Mouse (Mus musculus) central nervous system, embryonic 11.5 days (tissue): ENCODE results near the gene Cyp2c23. TPM values are rescaled to one million over a fixed set of nuclear protein-coding genes. Genes with fewer than 3 reads are reported as not detected.

Source experiments
- polyA plus RNA-seq: library from polyadenylated mRNA; depleted of rRNA; stranded (reverse); fragments of >200 nt; gene quantifications from 2 replicates; pipeline ENCODE4 v1.2.3, GENCODE M21; 2012; rRNA removed

Gene Cyp2c23
- 0.06 and 0.36 TPM in 2 replicates for polyA plus RNA-seq

DNA sequence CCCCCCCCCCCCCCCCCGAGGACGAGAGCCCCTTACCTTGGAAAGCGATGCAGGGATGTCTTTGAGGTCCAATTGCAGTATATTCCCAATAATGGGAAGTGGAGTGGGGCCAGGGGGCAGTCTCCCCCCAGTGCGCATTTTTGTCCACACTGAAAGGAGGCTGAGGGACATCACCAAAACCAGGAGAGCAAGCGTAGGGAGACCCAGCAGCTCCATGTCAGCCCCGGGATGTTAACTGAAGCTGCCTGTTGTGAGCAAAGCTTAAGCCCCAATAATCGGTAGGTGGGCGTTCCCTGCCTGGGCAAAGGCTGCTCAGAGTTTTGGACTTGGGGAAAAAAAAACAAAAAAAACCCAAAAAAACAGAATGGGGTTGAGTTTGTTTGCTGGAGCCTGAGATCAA, at the start of gene Cyp2c23:
Gene Cyp2c23, minus strand, starts transcription at position 237 of the 400 bp plus-strand sequence.

DNA sequence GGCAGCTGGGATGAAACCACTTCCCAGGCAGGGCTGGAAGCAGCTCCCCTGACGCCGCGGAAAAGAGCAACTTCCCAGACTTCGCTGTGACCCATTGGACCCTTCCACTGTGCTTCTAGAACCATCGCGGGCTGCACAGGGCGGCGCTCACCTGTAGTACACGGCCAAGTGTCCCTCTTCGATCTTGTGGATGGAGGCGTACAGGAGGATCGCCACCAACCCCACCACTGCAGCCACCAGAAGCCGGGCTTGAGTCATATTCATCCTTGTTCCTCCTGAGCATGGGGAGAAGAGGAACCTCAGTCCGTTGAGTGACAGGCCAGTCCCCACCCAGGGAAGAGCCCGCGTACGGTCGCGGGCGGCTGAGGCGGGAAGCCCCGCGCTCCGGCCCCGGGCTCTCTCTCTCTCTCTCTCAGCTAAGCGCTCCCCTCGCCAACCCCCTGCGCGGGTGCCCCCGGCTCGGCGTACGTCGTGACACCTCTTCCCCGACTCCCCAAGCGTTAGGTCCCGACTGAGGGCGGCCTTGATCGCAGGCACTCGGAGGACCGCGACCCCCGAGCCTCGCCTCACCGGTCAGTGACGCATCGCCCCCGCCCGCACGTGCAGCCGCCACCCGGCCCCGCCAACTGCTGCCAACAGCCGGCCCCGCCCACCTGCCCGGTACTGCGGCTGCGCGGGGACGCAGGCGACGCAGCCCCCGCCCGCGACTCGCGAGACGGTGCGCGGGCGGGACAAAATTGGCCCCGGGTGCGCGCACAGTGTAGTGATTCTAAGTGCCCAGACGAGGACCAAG, 40.3 kb upstream of the Cyp2c23 start, which contains the start of gene Erlin1:
Gene Erlin1, minus strand, starts transcription at position 665 of the 793 bp plus-strand sequence.

DNA sequence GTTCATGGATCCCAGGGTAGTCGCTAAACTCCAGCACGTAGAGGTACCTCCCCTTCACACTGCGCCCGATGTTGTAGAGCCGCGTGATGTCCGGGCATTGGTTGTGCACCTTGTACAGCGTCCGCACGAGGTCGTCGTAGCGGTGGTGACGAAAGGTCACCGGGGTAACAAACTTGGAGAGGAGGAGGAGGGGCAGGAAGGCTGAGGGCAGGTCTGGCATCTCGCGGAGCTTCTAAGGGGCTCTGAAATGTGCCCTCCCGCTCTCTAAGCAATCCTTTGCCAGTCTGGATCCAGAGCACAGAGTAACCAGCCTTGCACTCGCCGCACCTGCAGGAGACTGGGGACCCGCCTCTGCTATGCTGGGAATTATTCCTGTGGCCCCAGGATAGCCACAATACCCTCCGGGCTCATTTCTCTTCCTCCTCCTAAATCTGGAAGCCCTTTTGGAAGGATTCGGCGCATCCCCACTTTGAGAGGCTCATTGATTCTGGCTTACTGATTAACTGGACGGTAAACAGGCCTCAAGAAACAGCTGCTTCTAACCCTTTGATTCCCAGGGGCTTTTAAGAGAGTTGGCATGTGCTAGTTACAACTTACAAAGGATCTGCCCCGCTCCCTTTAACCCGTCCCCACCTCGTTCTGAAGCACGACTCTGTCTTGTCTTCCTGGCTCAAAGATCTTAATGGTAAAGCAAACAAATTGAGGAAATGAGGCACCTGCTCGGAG, 42.8 kb downstream of the Cyp2c23 start, which contains the start of gene Cpn1:
Gene Cpn1, minus strand, starts transcription at position 488 of the 726 bp plus-strand sequence.

Other genes starting within 250 kb of the Cyp2c23 start
- gene Abcc2, start 247.0 kb downstream of the Cyp2c23 start, polyA plus RNA-seq: 0.42 and 0.68 TPM in 2 replicates
- 18.2 and 24.8 TPM in 2 replicates for gene Dnmbp, start 89.0 kb downstream of the Cyp2c23 start, polyA plus RNA-seq
- 1.8 and 2.4 TPM in 2 replicates for gene Cpn1, start 42.7 kb downstream of the Cyp2c23 start, polyA plus RNA-seq
- gene Erlin1, start 40.6 kb upstream of the Cyp2c23 start, polyA plus RNA-seq: 19.7 and 22.0 TPM in 2 replicates
- 85.1 and 102 TPM in 2 replicates for gene Chuk, start 78.3 kb upstream of the Cyp2c23 start, polyA plus RNA-seq
- gene Cwf19l1, start 106.7 kb upstream of the Cyp2c23 start, polyA plus RNA-seq: 26.6 and 31.4 TPM in 2 replicates
- 86.4 and 96.2 TPM in 2 replicates for gene Bloc1s2, start 117.2 kb upstream of the Cyp2c23 start, polyA plus RNA-seq
- gene Pkd2l1, start 163.2 kb upstream of the Cyp2c23 start, polyA plus RNA-seq: 0.13 and 0.37 TPM in 2 replicates
- gene Scd3, start 174.1 kb upstream of the Cyp2c23 start, polyA plus RNA-seq: 0.28 and 0.50 TPM in 2 replicates